ENCODE assay signal across 16 mouse cellular contexts in the genomic region with DNA sequence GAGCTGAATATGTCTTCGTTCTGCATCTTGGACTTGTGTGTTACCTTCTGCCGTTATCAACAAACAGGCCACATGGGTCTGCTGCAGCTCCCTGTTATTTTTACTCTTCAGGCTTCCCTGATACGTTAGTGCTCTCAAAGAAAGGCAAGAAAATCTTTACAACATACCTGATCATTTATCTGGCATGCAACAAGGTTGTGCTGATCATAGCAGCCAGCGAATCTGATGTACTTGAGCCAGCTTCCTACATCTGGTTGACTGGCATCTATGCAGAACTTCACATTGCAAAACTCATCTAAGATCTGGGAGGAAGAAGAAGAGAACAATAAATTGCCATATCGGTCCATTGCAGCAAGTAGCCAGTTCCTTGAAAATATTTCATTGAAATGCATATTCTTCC.
A peak's percentile ranks its signal among the peaks of the same experiment; 100 is the strongest.
DNase-seq lines count a peak whose midpoint lies in the region; ATAC-seq lines count a peak whose summit lies in the region.
"Had no signal": no experiment of that assay in that cellular context is flagged by ENCODE, and none has a peak within 500 bp of the region (broad histone marks: within the 10 kb centered on the region; RNA-seq: fewer than 3 reads in every experiment).

No protein-coding gene starts in this region.

- no peaks in the 10 kb centered on the region for H3K9me3 ChIP-seq in heart, embryonic 10.5 days
- H3K9me3 ChIP-seq in kidney, embryonic 16.5 days (ENCODE audit: low read length), result no peaks in the 10 kb centered on the region
- no peaks in the 10 kb centered on the region for H3K9me3 ChIP-seq in limb, embryonic 12.5 days
- H3K9me3 ChIP-seq: forebrain, embryonic 13.5 days had no signal

- H3K27me3 ChIP-seq in heart, embryonic 10.5 days (ENCODE audit: insufficient read depth, poor library complexity, severe bottlenecking), result no peaks in the 10 kb centered on the region
- no peaks in the 10 kb centered on the region; the same call in 1 of the 2 replicates for H3K27me3 ChIP-seq in kidney, embryonic 16.5 days (ENCODE audit: insufficient read depth, low read length)
- no peaks in the 10 kb centered on the region for H3K27me3 ChIP-seq in limb, embryonic 12.5 days

- H3K4me3 ChIP-seq in heart, embryonic 10.5 days, result peak overlapping the region; percentile 80
- peak overlapping the region; percentile 43 for H3K4me3 ChIP-seq in kidney, embryonic 16.5 days (ENCODE audit: low read length)
- peak overlapping the region; percentile 17; the same call in 1 of the 2 replicates for H3K4me3 ChIP-seq in brown adipose tissue, adult 24 weeks (ENCODE audit: insufficient read depth, low read depth, low read length)
- peak overlapping the region; percentile 48 for H3K4me3 ChIP-seq in limb, embryonic 12.5 days (replicated peaks)
- H3K4me3 ChIP-seq: forebrain, embryonic 13.5 days had no signal

- intact Hi-C loops in heart, postnatal 10 days (cut with DNase I), result no loop called here

- H3K36me3 ChIP-seq in heart, embryonic 10.5 days, result 0 out of 2 replicates have a peak, but pooled peaks cover 3% of the 10 kb centered on the region
- no peaks in the 10 kb centered on the region for H3K36me3 ChIP-seq in kidney, embryonic 16.5 days (ENCODE audit: insufficient read depth, low read length)
- peaks cover 3% of the 10 kb centered on the region; the same call in 1 of the 2 replicates for H3K36me3 ChIP-seq in limb, embryonic 12.5 days
- H3K36me3 ChIP-seq: G1E had no signal

- WGBS in heart, embryonic 10.5 days, result 41% methylated on average over 5 of the region's 5 CpGs
- 49% methylated on average over 5 of the region's 5 CpGs for WGBS in kidney, embryonic 16.5 days
- 23% methylated on average over 5 of the region's 5 CpGs for WGBS in limb, embryonic 12.5 days

- no peak for DNase-seq in heart, embryonic 10.5 days (ENCODE audit: low spot score)
- no peak for DNase-seq in heart, postnatal 10 days
- no peak for DNase-seq in kidney, adult 18-20 months
- no peak for DNase-seq in frontal cortex, postnatal 14 days (ENCODE audit: low spot score in 2 of 2)
- no peak for DNase-seq in urinary bladder, postnatal 10 days (ENCODE audit: low spot score)
- DNase-seq: B cell, adult 2 months; cerebellum, adult 2 months; gastrocnemius, postnatal 10 days; layer of hippocampus, adult 9-11 months; thymus, adult 2 months had no signal

- peak overlapping the region; percentile 68 for H3K9ac ChIP-seq in kidney, embryonic 16.5 days (replicated peaks; ENCODE audit: low read length)
- peak overlapping the region; percentile 81 for H3K9ac ChIP-seq in limb, embryonic 12.5 days (replicated peaks)
- H3K9ac ChIP-seq: forebrain, embryonic 13.5 days had no signal

- H3K4me2 ChIP-seq in kidney, embryonic 16.5 days (replicated peaks; ENCODE audit: low read depth, low read length), result peak overlapping the region; percentile 53
- peak overlapping the region; percentile 62 for H3K4me2 ChIP-seq in limb, embryonic 12.5 days
- H3K4me2 ChIP-seq: forebrain, embryonic 13.5 days had no signal

- no peak for ATAC-seq in kidney, embryonic 16.5 days (ENCODE audit: low FRiP score, low TSS enrichment)
- no peak for ATAC-seq in limb, embryonic 12.5 days (ENCODE audit: insufficient number of reproducible peaks, insufficient read depth, low FRiP score, low TSS enrichment, low read depth)
- ATAC-seq: forebrain, embryonic 13.5 days had no signal

- peaks cover 5% of the 10 kb centered on the region; the same call in 1 of the 2 replicates for H3K4me1 ChIP-seq in heart, embryonic 10.5 days
- peaks cover 11% of the 10 kb centered on the region for H3K4me1 ChIP-seq in kidney, embryonic 16.5 days (ENCODE audit: insufficient read depth, low read length)
- peaks cover 2% of the 10 kb centered on the region; the same call in 1 of the 2 replicates for H3K4me1 ChIP-seq in brown adipose tissue, adult 24 weeks (ENCODE audit: control insufficient read depth, insufficient read depth, insufficient read length, low read length)
- peaks cover 36% of the 10 kb centered on the region for H3K4me1 ChIP-seq in limb, embryonic 12.5 days (replicated peaks)

- no peak overlapping the region for H3K27ac ChIP-seq in heart, embryonic 10.5 days
- H3K27ac ChIP-seq in kidney, embryonic 16.5 days (ENCODE audit: low read length), result peak overlapping the region; percentile 72
- no peak overlapping the region; the same call in 1 of the 2 replicates for H3K27ac ChIP-seq in brown adipose tissue, adult 24 weeks (replicated peaks; ENCODE audit: low read depth, low read length)
- H3K27ac ChIP-seq in limb, embryonic 12.5 days, result peak overlapping the region; percentile 95
- H3K27ac ChIP-seq: forebrain, embryonic 13.5 days; macrophage had no signal

Comparison
In these comparisons a context has a peak if more than half of its experiments do, and no peak if none do; other contexts are left out.
1. H3K27ac ChIP-seq: peak in kidney, embryonic 16.5 days (single experiment) and limb, embryonic 12.5 days (single experiment); none in heart, embryonic 10.5 days (single experiment) and brown adipose tissue, adult 24 weeks (single experiment).
2. H3K4me3 ChIP-seq: peak in every context shown above with its lines; median percentile 80 in heart, embryonic 10.5 days; 48 in limb, embryonic 12.5 days; 43 in kidney, embryonic 16.5 days; 17 in brown adipose tissue, adult 24 weeks.